Mouse (Mus musculus): ENCODE results near the gene Snrpf.

GRCm38 (mm10) chr10:93608051-93608450 is 18.5 kb upstream of the Snrpf start:
- peak; percentile 49; the same call in 1 of the 2 replicates for TF ChIP-seq CTCF (IDR thresholded peaks at IDR 0.05; ENCODE audit: borderline replicate concordance, insufficient read depth, low read depth, low read length)
- TF ChIP-seq POLR2A (IDR thresholded peaks at IDR 0.05; ENCODE audit: borderline replicate concordance, insufficient read depth, low read length), result no peak
